Mouse (Mus musculus): ENCODE data around the gene Klf3. TPM values are rescaled to one million over a fixed set of nuclear protein-coding genes. Genes with fewer than 3 reads are reported as not detected.

Klf3 gene
- total and polyA plus RNA-seq, 3 experiments, result 20.1 to 170 (median 147) TPM

Other genes with a start within 250 kb of the Klf3 start
- not detected in 2 replicates for gene Tlr1, start 130.2 kb downstream of the Klf3 start, total RNA-seq (2014; fragmentation: Nextera tagmentation)
- 0.06 and 0.11 TPM in 2 replicates for gene Tlr1, start 130.2 kb downstream of the Klf3 start, total RNA-seq (2017)
- gene Tlr1, start 130.2 kb downstream of the Klf3 start, polyA plus RNA-seq (2012), result not detected in 2 replicates
- gene Tlr6, start 156.7 kb downstream of the Klf3 start, total RNA-seq (2014; fragmentation: Nextera tagmentation), result not detected in 2 replicates
- gene Tlr6, start 156.7 kb downstream of the Klf3 start, total RNA-seq (2017), result 0.06 and 0.16 TPM in 2 replicates
- gene Tlr6, start 156.7 kb downstream of the Klf3 start, polyA plus RNA-seq (2012), result not detected in 2 replicates
- not detected in 2 replicates for gene Fam114a1, start 166.7 kb downstream of the Klf3 start, total RNA-seq (2014; fragmentation: Nextera tagmentation)
- gene Fam114a1, start 166.7 kb downstream of the Klf3 start, total RNA-seq (2017), result 0.05 and 0.06 TPM in 2 replicates
- gene Fam114a1, start 166.7 kb downstream of the Klf3 start, polyA plus RNA-seq (2012), result not detected in 2 replicates

Data from G1E (cell line).